Mouse (Mus musculus): ENCODE results near the gene Fam47e. TPM values are rescaled to one million over a fixed set of nuclear protein-coding genes. Genes with fewer than 3 reads are reported as not detected.

Fam47e gene
- total and polyA plus RNA-seq, 3 experiments = not detected

GRCm38 (mm10) chr5:92553939-92554338 is 930 bp upstream of the Fam47e start:
- Histone ChIP-seq H3K4me3 (ENCODE audit: control insufficient read depth in 1 of 2, insufficient read depth in 1 of 2, low read depth in 2 of 2, low read length in 2 of 2) (no peak overlapping the region), H3K9ac (ENCODE audit: control insufficient read depth, low read depth, low read length, poor library complexity, severe bottlenecking) (no peak overlapping the region), H3K79me2 (ENCODE audit: control insufficient read depth, insufficient read depth, low read length, poor library complexity) (no peaks in the 10 kb centered on the region), H3K27ac (ENCODE audit: control insufficient read depth, low read depth, low read length) (no peak overlapping the region), H3K27me3 (ENCODE audit: control insufficient read depth in 1 of 2, insufficient read depth in 2 of 2, low read length in 2 of 2) (peaks cover 0 to 1% of the 10 kb centered on the region in 2 experiments; a peak in 1 of 4 replicates), H3K4me1 (ENCODE audit: control insufficient read depth in 1 of 2, insufficient read depth in 2 of 2, low read length in 2 of 2) (no peaks in the 10 kb centered on the region), H3K9me3 (replicated peaks; ENCODE audit: insufficient read depth, low read length) (no peaks in the 10 kb centered on the region), H3K36me3 (ENCODE audit: control insufficient read depth in 1 of 2, insufficient read depth in 2 of 2, low read length in 2 of 2) (no peaks in the 10 kb centered on the region)
- DNase-seq (ENCODE audit: low read depth, low spot score) = peak; percentile 46
- TF ChIP-seq RAD21 (IDR thresholded peaks at IDR 0.05; ENCODE audit: low read depth, low read length) (peak; percentile 69), ZC3H11A (IDR thresholded peaks at IDR 0.05; ENCODE audit: low read depth, low read length) (peak; percentile 61), GABPA (IDR thresholded peaks at IDR 0.05; ENCODE audit: low read depth, low read length) (no peak), SMC3 (IDR thresholded peaks at IDR 0.05; ENCODE audit: low read depth, low read length) (peak; percentile 65), CTCF (IDR thresholded peaks at IDR 0.05 in 2 of 3, conservative IDR thresholded peaks at IDR 0.05 in 1 of 3; ENCODE audit: control insufficient read depth in 1 of 3, insufficient read depth in 1 of 3, low read depth in 2 of 3, low read length in 3 of 3, poor library complexity in 1 of 3, severe bottlenecking in 1 of 3) (peak; percentile 44 to 64 (median 48)), ZKSCAN1 (IDR thresholded peaks at IDR 0.05; ENCODE audit: low read depth, low read length) (no peak)

DNA sequence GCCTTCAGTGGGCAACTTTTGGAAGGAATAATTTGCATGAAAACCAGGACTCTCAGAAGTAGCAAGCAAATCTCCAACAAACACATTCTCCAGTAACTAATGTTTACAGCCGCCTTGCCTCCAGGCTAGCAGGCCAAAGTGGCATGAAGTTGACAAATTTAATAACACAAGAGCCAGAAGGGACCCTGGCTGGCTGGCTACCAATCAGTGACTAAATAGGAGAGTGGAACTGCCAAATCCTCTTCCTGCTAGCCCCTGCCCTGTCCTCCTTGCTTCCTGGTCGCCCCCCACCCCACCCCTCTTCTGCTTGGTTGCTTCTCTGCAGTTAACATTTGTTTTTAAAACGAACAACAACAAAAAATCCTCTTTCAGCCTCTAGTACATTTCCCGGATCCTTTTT is 426 bp upstream of the Fam47e start:
- no peak for TF ChIP-seq CHD1 (IDR thresholded peaks at IDR 0.05; ENCODE audit: low read depth, low read length)
- TF ChIP-seq RCOR1 (IDR thresholded peaks at IDR 0.05; ENCODE audit: low read depth, low read length) = no peak
- no peak for TF ChIP-seq TBP (IDR thresholded peaks at IDR 0.05; ENCODE audit: low read depth, low read length)
- TF ChIP-seq GATA1 (IDR thresholded peaks at IDR 0.05; ENCODE audit: low read depth, low read length) = no peak
- TF ChIP-seq SMC3 (IDR thresholded peaks at IDR 0.05; ENCODE audit: low read depth, low read length) = no peak
- TF ChIP-seq JUND (IDR thresholded peaks at IDR 0.05; ENCODE audit: low read depth, low read length) = no peak
- TF ChIP-seq ZNF384 (IDR thresholded peaks at IDR 0.05; ENCODE audit: low read depth, low read length) = no peak
- TF ChIP-seq POLR2AphosphoS5 (IDR thresholded peaks at IDR 0.05; ENCODE audit: borderline replicate concordance, low read depth, low read length) = no peak
- no peak for TF ChIP-seq NELFE (IDR thresholded peaks at IDR 0.05; ENCODE audit: low read depth, low read length)
- no peak for TF ChIP-seq MXI1 (IDR thresholded peaks at IDR 0.05; ENCODE audit: low read depth, low read length)
- no peak for TF ChIP-seq USF2 (IDR thresholded peaks at IDR 0.05; ENCODE audit: borderline replicate concordance in 1 of 2, insufficient read depth in 1 of 2, low read depth in 1 of 2, low read length in 2 of 2)
- Histone ChIP-seq H3K79me2 (ENCODE audit: control insufficient read depth, insufficient read depth, low read length, poor library complexity) (no peaks in the 10 kb centered on the region), H3K4me3 (ENCODE audit: control insufficient read depth in 1 of 2, insufficient read depth in 1 of 2, low read depth in 2 of 2, low read length in 2 of 2) (no peak overlapping the region), H3K9ac (ENCODE audit: control insufficient read depth, low read depth, low read length, poor library complexity, severe bottlenecking) (no peak overlapping the region), H3K36me3 (ENCODE audit: control insufficient read depth in 1 of 2, insufficient read depth in 2 of 2, low read length in 2 of 2) (no peaks in the 10 kb centered on the region), H3K9me3 (replicated peaks; ENCODE audit: insufficient read depth, low read length) (no peaks in the 10 kb centered on the region), H3K27ac (ENCODE audit: control insufficient read depth, low read depth, low read length) (no peak overlapping the region), H3K27me3 (ENCODE audit: control insufficient read depth in 1 of 2, insufficient read depth in 2 of 2, low read length in 2 of 2) (peaks cover 0 to 1% of the 10 kb centered on the region in 2 experiments; a peak in 2 of 4 replicates), H3K4me1 (ENCODE audit: control insufficient read depth in 1 of 2, insufficient read depth in 2 of 2, low read length in 2 of 2) (no peaks in the 10 kb centered on the region)
- no peak for DNase-seq (ENCODE audit: low read depth, low spot score)

All from MEL (cell line).